Mouse (Mus musculus): ENCODE measurements around the gene Kdelr1.

Kdelr1 gene

DNA sequence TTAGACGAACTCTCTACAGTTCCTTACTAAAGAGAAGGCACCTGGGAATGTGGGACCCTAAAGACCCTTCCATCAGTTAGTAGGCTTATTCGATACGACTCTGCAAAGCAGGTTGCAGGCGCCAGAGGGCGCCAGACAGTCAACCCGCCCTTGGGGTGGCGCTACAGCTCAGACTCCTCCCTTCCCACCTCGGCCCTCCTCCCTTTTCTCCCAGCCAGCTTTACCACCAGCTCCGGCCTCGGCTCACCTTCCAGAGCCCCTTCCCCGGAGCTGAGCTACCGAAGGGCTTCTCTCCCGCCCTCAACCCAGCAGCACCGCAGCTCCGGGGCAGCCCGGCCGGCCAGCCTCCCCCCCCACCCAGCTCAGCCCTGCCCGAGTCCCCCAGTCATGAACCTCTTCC, at the start of gene Kdelr1:
Kdelr1 (plus strand) TSS at position 149 of the 400 bp plus-strand sequence.
- peak; percentile 95 for DNase-seq

DNA sequence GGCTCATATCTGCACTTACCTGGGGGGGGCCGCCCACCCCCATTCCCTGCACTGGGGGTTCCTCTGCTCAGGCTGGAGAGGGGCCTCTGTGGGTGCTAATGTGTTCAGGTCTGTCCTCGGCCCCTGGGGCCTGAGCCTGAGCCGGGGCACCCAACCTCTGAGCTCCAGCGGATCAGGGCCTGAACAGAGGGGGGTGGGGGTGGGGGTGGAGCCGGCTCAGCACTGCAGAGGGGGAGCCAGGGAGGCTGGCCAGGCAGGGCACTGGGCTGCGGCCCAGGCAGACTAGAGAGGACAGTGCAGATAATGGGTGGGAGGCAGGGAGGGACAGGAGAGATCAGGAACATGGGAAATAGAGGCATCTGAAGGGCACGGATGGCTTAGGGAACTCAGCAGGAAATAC, 48.0 kb upstream of the Kdelr1 start, which contains the start of gene Kcnj14:
Kcnj14 (minus strand) TSS at position 185 of the 400 bp plus-strand sequence.
- DNase-seq: no peak

DNA sequence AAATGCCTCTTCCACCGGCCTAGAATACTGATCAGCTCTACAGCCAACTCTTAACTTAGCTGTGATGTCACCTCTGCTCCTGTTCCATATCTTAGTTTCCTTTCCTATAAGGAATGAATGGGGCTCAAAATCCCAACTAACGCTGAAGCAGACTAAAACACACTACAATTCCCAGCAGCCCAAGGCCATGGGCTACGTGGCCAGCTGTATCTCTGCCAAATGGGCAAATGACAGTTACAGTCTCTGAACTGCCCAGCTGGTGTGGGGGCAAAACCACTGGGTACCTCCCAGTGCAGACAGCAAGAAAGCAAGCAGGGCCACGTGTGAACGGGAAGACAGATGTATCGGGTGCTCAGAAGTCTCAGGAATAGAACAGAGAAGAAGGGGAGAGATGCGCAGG, 45.9 kb upstream of the Kdelr1 start:
- no peak for DNase-seq

DNA sequence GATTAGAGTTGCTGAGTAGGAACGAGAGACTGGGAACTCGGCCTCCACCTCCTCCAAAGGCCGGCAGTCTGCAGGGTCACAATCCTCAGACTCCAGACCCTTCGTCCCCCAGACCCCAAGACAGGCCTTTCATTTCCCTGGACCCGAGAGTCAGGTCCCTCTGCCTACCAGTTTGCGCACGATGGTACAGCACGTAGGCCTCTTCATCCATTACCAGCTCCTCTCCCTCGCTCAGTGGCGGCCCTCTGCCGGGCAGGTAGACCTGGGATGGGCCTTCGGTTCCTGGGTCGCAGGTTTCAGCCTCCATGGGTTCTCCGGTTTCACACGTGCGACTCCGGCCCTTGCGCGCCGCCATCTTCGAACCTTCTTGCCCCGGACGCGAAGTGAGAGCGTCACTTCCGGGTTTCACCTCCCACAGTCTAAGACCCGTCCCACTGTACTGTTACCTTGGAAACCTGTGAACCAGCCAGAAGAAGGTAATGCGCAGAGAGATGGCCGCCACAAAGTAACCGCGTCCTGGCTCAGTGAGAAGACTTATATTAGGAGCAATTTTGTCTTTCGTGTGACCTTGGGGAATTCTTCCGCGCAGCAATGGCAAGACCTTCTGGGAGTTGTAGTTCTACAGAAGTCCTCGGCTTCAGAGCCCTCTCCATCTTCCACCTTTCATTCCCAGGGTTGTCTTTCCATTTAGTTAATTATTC, 42.0 kb upstream of the Kdelr1 start, which contains the start of gene Grwd1:
Grwd1 (minus strand) TSS at position 518 of the 701 bp plus-strand sequence.
- peak; percentile 82 for DNase-seq

DNA sequence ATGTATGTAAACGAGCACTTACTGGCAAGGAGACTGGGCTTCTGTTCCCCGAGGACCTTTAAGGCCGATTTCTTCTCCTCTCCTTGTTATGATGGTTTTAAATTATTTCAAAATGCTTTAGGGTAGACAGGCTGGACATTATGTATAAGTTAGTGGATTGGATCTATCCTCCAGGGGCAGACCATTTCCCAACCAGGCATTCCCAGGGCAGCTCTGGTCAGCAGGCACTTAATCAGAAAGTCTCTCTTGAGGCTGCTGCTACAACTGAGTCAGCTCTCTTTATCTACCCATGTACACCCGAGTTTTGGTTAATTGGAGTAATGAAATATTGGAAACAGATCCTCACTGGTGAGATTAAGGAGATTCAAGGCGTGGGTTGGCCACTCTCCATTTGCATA, 41.4 kb upstream of the Kdelr1 start:
- DNase-seq: no peak

DNA sequence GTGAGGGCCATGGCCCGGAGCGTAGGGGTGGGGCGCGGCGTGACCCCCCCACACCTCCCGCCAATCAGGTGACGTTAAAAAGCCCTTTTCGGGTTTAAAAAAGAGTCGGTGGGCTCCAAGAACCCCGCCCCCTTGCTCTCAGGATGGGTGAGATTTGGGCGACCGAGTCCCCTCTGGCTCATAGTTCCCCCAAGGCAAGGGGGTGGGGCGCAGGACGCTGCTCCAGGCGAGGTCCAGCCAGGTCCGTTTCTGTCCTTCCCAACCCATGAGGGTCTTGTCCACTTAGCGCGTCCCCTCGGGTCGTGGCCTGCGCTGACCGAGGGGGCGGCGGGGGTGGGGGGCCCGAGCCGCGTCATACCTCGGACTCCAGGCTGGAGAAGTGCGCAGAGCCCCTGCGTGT, 40.1 kb upstream of the Kdelr1 start:
- DNase-seq: no peak

DNA sequence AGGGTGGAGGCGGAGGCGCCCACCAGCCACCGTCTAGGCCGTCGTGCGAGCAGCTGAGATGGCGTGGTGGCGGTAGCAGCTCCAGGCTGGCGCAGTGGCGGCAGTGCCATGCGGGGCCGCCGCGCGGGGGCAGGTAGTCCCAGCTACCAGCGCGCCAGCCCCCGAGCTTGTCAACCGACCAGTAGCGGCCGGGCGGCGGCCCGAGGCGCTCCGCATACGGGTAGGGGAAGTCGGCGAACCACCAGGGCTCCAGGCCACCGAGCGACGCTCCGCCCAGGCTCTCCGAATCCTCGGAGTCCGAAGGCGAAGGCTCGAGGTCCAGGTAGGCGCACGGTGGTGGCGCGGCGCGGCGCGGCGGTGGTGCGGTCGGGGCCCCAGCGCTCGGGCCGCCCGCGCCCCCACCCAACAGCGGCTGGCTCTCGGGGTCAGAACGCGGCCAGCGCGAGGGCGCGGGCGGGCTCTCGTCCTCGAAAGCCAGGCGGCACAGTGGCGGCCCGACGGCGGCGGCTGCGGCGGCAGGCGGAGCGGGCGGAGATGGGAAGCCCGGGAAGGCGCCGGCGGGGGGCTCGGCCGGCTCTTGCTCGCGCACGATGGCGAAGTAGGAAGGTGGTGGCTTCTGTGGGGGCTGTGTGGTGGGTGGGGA, 39.3 kb upstream of the Kdelr1 start:
- peak; percentile 39 for DNase-seq

DNA sequence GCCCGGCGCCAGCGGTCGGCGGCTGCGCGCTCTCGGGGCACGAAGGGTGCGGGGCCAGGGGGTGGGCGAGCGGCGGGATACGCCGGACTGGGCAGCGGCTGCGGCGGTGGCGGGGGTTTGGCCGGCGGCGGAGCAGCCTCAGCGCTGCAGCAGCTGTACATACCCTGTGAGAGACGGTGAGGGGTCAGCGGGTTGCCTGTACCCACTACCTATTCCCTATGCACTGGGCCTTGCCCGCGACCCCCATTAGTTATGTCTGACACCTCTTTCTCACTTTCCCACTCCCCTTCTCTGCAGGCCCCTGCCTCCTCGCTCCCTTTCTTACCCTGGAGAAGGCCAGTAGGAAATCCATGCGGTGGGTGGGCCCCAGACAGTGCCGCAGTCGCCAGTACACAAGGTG, 38.6 kb upstream of the Kdelr1 start:
- no peak for DNase-seq

DNA sequence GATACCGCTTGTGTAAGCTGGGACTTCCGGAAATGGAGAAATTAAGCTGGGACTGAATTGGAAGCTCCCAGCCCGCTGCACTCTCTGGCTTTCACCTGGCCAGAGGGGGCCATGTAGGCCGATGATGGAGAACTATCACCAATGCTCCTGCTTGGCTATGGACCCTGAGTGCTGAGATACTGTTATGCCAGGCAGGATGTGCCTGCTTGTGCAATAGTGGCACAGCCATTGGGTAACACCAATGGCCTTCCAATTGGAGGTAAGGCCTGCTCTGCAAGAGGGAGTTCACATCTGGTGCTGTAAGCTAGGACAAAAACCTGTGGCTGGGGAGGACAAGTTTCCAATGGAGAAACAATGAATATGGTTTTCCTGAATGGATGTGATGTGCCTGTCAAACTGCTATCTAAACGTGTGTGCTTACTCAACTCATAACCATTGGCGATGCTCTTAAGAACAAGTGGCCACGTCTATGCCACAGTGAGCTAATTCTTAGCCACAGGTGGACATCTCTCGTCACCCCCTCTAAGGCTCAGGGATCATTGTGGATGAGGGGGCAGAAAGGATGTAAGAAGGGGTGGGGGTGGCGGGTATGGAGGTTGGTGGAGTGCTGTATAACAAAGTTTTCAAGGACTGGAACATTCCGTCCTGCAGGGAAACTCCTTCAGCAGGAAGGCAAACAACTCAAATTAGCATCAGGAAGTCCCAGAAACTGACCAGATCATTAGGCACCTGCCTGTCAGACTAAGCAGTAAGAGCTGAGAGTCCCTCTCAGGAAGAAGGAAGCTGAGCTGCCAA, 29.4 kb upstream of the Kdelr1 start:
- no peak for DNase-seq

DNA sequence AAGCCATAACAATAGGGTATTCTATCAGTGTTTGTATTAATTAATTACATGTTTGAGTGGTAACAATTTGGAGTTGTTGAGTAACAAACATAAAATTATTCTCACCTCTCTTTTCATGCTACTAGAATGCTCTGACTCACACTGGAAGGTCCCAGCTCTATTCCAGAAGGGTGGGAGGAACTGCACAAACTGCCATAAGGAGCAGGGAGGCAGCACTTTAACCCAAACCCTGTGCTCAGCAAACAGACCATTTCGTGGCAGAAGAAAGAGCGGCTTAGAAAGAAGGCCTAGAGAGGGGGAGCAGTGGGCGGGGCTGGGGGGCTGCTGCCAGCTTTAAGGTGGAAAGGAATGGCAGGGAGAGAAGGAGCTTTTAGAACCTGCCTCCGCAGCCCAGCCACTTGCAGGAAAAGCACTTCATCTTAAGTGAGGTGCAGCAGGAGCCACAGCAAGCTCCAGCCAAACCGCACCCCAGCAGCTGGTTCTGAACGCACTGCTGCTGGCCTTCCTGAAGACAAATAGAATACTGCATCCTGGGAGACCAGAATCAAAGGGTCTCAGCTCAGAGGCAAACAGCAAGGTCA, 24.0 kb upstream of the Kdelr1 start:
- DNase-seq: no peak

DNA sequence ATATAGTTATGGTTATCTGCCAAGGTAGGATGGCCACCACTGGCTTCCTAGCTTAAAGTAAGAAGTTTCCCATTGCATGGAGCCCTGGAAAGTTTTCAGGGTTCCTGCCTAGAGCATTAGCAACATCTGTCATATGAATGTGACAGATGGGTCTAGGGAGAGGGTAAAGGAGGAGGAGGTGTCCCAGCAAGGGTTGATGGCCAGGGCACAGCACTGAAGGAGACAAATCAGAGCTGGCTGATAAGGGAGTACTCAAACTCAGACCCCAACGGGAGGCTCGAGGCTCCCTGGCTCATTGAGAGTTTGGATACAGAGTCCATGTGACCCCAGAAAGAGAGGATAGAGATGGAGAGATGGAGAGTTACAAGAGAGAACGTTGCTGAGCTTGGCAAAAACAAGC, 21.9 kb upstream of the Kdelr1 start:
- no peak for DNase-seq

DNA sequence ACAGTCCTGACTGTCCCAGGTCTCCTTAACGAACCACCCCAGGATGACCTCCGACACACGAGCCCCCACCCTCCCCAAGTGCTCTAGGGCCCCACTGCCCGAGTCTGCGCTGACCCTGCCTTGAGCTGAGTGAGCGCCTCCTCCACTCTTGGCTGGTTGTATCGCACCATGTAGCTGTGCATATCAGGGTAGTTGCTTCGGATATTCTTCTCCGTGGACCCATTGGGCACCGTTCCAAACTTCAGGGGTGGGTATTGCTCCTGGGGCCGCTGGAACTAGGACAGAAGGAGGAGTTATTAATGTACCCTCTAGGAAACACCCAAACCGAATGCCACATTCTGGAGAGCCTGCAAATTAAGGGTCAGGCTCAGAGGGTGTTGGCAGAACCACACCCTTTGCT, 19.5 kb upstream of the Kdelr1 start:
- DNase-seq: no peak

DNA sequence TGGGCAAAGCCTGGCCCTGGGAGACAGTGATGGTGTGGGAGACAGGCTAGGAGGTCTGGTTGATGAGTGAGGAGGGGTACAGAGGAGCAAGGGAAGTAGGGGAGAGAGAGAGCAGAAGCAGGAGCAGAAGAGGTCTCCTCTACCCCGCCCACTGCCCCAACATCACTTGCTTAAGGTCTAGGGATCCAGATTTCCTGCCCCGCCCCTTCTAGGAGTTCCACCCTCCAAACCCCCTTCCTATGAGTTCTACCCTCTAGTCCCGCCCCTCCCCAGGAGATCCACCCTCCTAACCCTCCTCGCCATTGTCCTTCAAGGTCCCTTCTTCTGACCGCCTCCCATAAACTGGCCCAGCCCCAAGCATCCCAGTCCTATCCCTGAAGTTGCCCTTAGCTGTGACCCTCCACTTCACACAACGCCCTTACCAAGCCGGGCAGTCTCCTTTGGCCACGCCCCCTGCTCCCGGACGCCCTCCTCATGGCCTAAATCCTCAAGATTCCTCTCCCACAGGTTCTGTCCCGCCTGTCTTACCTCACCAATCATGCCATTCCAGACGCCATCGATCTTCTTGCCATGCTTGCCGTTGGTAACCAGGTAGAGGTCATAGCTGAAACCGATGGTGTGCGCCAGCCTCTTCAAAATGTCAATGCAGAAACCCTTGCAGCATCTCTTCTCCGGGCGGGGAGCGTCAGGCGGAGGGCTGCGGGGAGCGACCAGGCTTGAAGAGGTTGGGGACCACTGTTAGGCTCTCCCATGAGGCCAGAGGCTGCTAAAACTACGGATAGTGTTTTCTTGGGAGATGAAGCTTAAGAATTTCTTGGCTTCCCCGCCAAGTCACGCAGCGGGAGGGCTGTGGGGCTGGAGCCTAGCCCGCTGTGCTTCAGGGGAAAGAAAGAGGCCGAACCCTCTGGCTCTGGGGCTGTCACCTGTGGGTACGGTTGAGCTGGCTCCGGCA, 15.3 kb upstream of the Kdelr1 start:
- DNase-seq: no peak

DNA sequence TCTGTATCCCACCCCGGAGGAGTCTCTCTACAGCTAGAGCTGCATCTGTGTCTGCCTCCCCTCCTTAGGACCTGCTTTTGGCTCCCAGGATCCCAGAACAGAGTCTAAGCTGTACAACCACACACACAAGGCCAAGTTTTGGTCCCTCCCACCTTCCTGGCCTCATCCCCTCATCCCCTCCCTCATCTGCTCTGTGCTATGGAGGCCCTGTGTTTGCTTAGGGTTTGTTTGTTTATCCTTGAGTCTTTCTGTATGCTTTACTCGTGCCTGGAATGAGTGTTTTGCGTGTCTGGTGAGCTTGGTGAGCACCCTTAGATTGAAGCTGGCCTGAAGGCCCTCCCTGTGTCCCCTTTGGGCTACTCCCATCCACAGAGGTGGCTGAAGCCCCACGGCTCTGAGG, 13.6 kb upstream of the Kdelr1 start:
- no peak for DNase-seq

DNA sequence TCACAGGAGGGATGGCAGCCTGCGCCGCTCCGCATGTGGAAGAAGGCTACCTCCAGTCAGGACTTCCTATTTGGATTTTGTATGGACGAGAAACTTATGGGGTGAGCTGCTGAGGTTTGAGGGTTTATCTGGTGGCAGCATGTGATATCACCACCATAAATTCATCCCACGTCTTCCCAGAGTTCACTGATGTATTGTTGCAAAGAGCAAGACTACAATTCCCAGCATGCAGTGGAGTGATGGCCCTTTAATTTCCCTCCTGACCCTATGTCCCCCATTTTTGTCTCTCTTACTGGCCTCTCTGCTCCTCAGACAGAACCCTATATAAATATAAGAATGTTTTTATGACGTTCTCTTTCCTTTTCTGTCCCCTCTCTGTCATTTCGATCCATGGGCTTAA, 9.8 kb upstream of the Kdelr1 start:
- no peak for DNase-seq

DNA sequence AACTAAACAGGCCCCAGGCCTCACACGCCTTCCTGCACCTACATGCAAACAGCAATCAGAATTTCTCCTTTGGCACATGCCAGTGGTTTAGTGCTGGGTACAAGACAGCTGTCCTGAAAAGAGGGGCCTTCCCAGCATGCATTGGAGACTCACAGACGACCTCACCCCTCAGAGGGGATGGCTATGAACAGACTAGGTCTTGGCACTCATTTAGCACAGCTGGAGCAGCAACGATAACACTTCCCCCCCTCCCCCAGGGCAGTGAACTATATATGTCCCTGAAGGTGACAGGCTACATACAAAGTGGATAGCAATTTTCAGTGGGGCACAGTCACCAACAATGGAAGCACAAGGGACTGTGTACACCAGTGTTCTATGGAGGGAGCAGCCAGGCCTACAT, 8.1 kb upstream of the Kdelr1 start:
- no peak for DNase-seq

DNA sequence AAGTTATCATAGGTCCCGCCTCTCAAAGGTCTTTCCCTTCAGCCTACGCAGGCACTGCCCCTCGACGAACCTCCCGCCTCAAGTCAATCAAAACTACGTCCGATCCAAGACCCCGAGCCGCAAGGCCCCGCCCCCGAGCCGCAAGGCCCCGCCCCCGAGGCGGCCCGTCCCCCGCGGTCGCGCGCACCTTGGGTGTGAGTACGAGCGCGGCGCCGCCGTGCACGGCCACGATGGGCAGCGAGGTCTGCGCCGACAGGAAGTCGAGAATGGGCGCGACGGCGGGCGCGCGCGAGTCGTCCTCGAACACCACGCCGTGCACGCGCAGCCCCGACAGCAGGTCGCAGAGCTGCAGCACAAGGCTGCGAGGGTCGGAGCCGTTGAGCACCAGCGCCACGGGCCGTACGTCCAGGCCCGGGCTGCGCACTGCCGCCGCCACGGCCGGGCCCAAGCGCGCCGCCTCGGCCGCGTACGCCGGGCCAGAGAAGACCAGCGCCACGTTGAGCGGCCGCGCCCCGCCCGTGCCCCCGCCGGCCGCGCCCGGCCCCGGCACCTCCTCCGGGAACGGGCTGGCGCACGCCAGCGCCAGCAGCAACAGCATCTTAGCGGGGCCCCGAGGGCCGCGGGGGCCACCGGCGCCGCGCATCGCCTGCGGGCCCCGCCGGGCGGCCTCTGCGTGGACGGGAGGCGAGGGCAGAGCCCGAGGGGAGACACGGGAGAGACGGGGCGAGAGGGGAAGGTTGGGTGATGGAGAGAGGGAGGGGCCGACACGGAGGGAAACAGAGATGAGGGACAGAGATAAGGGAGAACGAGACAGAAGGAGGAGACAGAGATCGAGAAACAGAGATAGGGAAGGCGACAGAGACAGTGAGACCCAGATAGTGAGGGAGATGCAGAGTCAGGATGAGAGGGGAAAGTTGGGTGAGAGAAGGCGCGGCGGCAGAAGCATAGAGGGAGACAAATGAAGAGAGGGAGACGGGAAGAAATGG, 6.4 kb upstream of the Kdelr1 start:
- peak; percentile 96 for DNase-seq

DNA sequence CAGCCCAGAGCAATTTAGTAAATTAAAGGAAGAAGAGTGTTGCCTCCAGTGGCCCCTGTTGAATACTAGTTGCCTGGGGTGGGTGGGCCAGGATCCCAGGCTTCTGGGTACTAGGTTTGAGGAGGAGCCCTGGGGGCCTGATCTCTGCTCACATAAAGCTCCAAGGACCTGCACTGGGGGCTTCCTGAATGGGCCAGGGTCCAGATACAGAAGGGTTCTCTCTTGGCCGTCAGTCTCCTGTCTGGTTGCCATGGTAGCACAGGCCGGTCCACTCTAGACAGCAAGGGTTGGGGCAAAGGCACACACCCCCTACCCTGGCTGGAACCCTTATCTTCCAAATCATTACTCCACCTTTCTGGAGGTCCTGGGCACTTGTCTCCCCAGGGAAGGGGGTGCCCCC, 4.7 kb upstream of the Kdelr1 start:
- no peak for DNase-seq

DNA sequence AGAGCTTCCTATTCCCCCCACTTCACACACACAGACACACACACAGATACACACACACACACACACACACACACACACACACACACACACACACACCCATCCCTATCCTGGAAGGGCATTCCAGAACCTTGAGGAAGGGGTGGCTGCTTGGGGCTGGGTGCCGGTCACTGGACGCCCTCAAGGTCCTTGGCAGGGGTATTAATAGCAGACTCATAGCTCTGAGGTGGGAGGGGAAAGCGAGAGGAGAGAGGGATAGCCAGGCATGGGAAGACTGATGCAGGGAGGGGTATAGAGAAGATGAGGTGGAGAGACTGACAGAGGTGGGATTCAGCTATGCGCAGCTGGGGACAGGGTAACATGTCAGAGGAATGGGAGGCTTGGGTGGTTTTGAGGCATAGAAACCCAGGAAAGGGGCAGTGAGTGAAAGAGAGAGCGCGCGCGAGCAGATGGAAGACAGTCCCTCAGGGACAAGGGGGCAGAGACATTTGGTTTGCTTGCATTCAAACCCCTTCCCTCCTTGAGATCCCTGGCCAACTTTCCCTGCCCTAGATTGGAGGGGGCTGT, 3.4 kb upstream of the Kdelr1 start:
- DNase-seq: no peak

DNA sequence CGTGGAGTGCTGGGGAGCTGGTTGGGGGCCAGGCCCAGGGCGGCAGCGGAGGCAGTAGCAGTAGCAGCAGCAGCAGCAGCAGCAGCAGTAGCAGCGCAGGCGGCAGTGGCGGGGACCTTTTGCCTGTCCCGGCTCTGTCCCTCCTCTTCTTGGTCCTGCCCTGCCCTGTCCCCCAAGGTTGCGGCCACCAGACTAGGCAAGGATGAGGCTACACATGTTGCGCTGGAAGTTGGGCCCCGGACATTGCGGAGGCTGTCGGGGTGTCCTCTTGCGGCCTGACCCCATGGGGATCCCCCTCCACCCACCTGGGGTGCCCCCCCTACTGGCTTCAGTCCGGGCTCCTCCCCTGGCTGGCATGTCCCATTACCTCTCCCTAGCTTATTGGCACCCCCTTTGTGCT, 2.8 kb upstream of the Kdelr1 start:
- no peak for DNase-seq

Data from thymus, postnatal 4 days (tissue).